Mouse (Mus musculus): Measurements from ENCODE around the gene Sez6l2. TPM values are rescaled to one million over a fixed set of nuclear protein-coding genes. Genes with fewer than 3 reads are reported as not detected.

Gene Sez6l2
- polyA plus RNA-seq, 1 experiment from 2014 or later = 0.78 TPM

- DNase-seq (ENCODE audit: low spot score) = no peak
These were observed 57.1 kb downstream of the Sez6l2 start for GRCm38 (mm10) chr7:127007313-127008024.

- DNase-seq (ENCODE audit: low spot score) = peak; percentile 21
These were observed 58.1 kb downstream of the Sez6l2 start for GRCm38 (mm10) chr7:127008239-127009019.

- DNase-seq (ENCODE audit: low spot score) = no peak
These were observed 59.1 kb downstream of the Sez6l2 start for GRCm38 (mm10) chr7:127009307-127010085.

DNA sequence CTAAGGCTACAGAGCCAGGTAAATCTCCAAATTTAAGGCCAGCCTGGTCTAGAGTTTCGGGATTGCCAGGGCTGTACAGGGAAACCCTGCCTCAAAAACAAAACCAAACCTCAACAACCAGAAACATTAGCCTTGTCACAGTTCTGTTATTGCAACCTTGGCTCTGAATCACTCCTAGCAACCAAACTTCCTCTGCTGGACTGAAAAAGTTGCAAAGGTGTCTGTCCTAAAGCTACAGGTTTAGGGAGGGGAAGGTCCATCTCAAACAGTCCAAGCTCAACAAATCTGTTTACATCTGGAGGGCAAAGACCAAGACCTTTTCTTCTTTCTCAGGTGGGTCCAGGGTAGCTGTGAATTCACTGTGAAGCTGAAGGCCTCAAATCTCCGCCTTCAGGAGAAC, 60.7 kb downstream of the Sez6l2 start:
- DNase-seq (ENCODE audit: low spot score) = no peak

GRCm38 (mm10) chr7:127011717-127012116, 61.4 kb downstream of the Sez6l2 start:
- DNase-seq (ENCODE audit: low spot score) = no peak

- no peak for DNase-seq (ENCODE audit: low spot score)
These were observed 62.0 kb downstream of the Sez6l2 start for GRCm38 (mm10) chr7:127012374-127012773.

DNA sequence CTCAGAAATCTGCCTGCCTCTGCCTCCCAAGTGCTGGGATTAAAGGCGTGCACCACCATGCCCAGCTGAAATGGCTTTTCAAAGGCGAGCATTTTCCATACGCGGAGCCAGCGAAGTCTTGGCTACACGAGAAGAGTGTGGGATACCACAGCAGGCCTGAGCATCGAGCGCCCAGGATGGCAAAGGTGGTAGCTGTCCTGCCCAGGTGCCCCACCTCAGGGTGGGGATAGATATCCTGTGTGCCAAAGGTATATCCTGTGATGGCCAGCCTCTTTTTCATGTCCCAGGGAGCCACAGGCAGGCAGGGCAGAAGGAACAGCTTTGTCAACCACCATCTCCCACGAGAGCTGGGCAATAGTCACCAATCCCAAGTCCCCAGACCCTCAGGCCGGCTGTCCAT, 62.5 kb downstream of the Sez6l2 start:
- DNase-seq (ENCODE audit: low spot score) = no peak

DNA sequence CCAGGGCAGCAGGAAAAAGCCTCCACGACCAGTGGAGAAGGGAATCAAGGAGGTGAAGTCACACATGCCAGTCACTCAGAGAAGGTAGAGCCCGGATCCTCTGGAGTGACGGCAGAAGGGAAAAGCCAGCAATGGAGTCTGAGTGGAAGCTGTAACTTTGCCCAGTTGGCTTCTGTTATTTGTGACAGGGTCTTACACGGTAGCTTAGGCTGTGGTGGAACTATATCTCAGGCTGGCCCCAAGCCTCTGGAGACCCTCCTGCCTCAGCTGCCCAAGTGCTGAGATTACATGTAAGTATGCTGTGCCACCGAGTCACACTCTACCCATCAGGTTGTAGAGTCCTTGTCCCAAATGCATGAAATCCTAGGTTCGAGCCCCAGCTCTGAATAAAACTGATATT, 63.0 kb downstream of the Sez6l2 start:
- DNase-seq (ENCODE audit: low spot score) = no peak

GRCm38 (mm10) chr7:127014320-127014719, 64.0 kb downstream of the Sez6l2 start, which contains the start of gene Mvp:
Gene Mvp, minus strand, starts transcription at chr7:127014621.
- DNase-seq (ENCODE audit: low spot score) = peak; percentile 59

DNA sequence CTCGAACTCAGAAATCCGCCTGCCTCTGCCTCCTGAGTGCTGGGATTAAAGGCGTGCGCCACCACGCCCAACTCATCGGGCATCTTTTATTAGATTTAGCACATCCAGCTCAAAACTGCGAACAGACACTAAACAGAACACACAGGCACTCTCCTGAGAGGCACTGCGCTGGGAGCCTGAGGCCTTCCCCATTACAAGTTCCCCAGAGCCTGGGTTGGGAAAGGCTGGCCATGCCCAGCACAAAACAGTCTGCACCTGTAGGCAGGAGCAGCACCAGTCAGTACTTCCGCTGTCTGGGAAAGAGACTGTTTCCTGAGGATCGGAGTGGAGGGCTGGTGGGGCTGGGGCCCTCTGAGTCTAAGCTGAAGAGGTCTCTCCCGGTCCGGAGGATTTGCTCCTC, 64.6 kb downstream of the Sez6l2 start:
- no peak for DNase-seq (ENCODE audit: low spot score)

- DNase-seq (ENCODE audit: low spot score) = no peak
These were observed 65.7 kb downstream of the Sez6l2 start for GRCm38 (mm10) chr7:127016081-127016480.

DNA sequence TGATC, 65.9 kb downstream of the Sez6l2 start, which contains the start of gene Pagr1b:
Gene Pagr1b, minus strand, starts transcription at position 4 of the 5 bp plus-strand sequence.
- DNase-seq (ENCODE audit: low spot score) = no peak

DNA sequence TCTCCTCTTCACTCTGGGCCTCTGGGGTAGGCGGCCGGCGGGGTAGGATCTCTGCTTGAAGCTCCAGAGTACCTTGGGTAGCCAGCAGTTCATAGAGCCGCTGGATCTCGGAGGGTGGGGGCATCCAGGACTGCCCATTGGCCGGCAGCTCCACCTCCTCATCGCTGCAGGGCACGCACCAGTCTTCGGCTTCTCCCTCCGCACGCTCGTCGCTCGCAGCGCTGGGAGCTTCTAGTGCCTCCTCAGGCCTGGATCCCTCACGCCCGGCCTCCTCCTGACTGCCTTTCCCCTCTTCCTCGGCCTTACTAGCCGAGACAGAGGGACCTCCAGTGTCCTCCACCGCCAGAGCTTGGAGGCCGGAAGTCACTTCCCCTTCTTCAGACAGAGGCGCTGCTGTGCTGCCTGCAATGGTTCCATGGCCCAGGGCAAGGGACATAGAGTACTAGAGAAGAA, 66.1 kb downstream of the Sez6l2 start:
- DNase-seq (ENCODE audit: low spot score) = no peak

- DNase-seq (ENCODE audit: low spot score) = peak; percentile 100
These were observed 66.9 kb downstream of the Sez6l2 start, which contains the start of gene Pagr1a for GRCm38 (mm10) chr7:127016971-127017949. Gene Pagr1a, minus strand, starts transcription at chr7:127017352.

- DNase-seq (ENCODE audit: low spot score) = no peak
These were observed 67.6 kb downstream of the Sez6l2 start for GRCm38 (mm10) chr7:127017950-127018345.

DNA sequence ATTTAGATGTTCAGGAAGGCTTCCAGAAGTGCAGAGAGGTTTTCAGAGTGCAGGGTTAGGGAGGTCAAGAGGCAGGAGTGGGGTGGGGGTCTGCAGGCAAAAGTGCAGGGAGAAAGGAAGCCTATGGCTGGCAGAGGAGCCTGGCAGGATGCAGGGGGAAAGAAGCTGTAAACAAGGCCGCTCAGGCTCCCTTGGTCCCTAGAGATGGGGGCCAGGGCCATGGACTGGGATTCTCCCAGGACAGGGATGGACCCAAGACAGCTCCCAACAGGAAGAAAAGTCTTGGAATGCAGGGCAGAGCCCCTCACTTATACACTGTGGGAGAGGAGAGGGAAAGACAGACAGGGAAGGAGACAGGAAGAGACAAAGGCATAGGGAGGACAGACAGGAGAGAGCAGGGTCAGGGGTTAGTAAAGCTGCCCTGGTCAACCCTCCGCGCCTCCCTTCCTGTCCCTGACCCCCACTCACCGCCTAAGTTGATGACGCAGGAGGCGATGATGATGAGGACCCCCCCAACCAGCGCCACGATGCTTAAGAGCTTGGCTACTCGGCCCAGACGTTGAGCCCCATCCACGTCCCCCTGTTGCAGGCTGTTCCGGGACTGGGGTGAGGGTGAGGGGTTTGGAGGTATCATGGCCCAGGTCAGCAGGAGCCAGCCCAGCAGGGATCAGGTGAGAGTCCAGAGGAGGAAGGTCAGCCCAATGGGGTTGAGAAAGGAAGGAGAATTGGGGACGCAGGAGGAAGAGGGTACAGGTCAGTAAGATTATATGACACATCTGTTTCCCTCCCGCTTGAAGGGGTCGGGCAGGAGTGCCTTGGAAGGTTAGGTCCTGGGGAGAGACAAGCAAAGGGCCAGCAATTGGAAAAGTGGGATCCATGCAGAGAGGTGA, 68.3 kb downstream of the Sez6l2 start:
- DNase-seq (ENCODE audit: low spot score) = no peak

- DNase-seq (ENCODE audit: low spot score) = no peak
These were observed 69.1 kb downstream of the Sez6l2 start for GRCm38 (mm10) chr7:127019306-127019960.

DNA sequence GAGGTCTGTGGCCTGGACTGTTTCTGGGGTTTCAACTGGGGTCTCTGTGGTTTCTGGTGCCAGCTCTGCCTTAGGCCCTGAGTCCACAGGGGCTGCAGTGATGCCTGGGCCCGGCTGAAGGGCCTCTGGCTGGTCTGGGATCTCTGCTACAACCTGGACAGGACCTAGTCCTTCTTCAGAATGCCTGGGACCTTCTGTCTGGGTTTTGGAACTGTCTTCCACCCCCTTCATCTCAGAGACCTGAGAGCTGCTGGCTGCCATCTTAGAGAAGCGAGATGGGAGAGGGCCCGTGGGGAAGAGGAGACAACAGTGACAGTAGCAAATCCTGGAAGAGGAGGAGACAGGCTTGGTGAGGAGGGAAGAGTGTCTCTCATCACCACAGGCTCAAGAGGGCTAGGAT, 69.7 kb downstream of the Sez6l2 start:
- DNase-seq (ENCODE audit: low spot score) = no peak

Measured in thymus, postnatal 0 days (tissue).